ENCODE assay signal across 25 mouse cellular contexts in genomic region chr5:126257860-126258259, GRCm38 (mm10).
DNase-seq lines count a peak whose midpoint lies in the region; ATAC-seq and TF ChIP-seq lines count a peak whose summit lies in the region.
"Had no signal": no experiment of that assay in that cellular context is flagged by ENCODE, and none has a peak within 500 bp of the region (broad histone marks: within the 10 kb centered on the region; RNA-seq: fewer than 3 reads in every experiment).

No protein-coding gene starts in this region.

- H3K4me2 ChIP-seq in kidney, postnatal 0 days (ENCODE audit: low read length), result no peak overlapping the region
- H3K4me2 ChIP-seq: forebrain, embryonic 15.5 days; heart, embryonic 11.5 days; heart, embryonic 15.5 days; hindbrain, embryonic 13.5 days had no signal

- WGBS in kidney, postnatal 0 days, result 71% methylated on average over 5 of the region's 5 CpGs

- TF ChIP-seq CTCF in kidney, postnatal 0 days (IDR thresholded peaks at IDR 0.05; ENCODE audit: low read depth), result peak; percentile 16; the same call in 1 of the 2 replicates
- TF ChIP-seq CTCF in E14TG2a.4 (conservative IDR thresholded peaks at IDR 0.05; ENCODE audit: low read length), result peak; percentile 85

- H3K27me3 ChIP-seq in kidney, postnatal 0 days (ENCODE audit: insufficient read depth, low read length), result no peaks in the 10 kb centered on the region
- H3K27me3 ChIP-seq in E14TG2a.4 (ENCODE audit: insufficient read depth, low read length), result no peaks in the 10 kb centered on the region
- H3K27me3 ChIP-seq: forebrain, embryonic 15.5 days; heart, embryonic 15.5 days; hindbrain, embryonic 13.5 days had no signal

- H3K9ac ChIP-seq in kidney, postnatal 0 days (ENCODE audit: low read depth, low read length), result no peak overlapping the region
- H3K9ac ChIP-seq: forebrain, embryonic 15.5 days; heart, embryonic 15.5 days; hindbrain, embryonic 13.5 days had no signal

- H3K4me1 ChIP-seq in kidney, postnatal 0 days (replicated peaks; ENCODE audit: insufficient read depth, low read length), result no peaks in the 10 kb centered on the region
- 0 out of 2 replicates have a peak, but pooled peaks cover 2% of the 10 kb centered on the region for H3K4me1 ChIP-seq in E14TG2a.4 (replicated peaks; ENCODE audit: low read depth, low read length)
- H3K4me1 ChIP-seq: embryonic facial prominence, embryonic 10.5 days; forebrain, embryonic 15.5 days; heart, embryonic 15.5 days; hindbrain, embryonic 13.5 days had no signal

- H3K4me3 ChIP-seq in kidney, postnatal 0 days (replicated peaks; ENCODE audit: low read depth, low read length), result no peak overlapping the region
- H3K4me3 ChIP-seq in E14TG2a.4 (replicated peaks; ENCODE audit: low read length), result no peak overlapping the region
- H3K4me3 ChIP-seq: embryonic facial prominence, embryonic 10.5 days; forebrain, embryonic 10.5 days; forebrain, embryonic 15.5 days; heart, adult 2 months; heart, embryonic 15.5 days; hindbrain, embryonic 13.5 days had no signal

- peak; percentile 2 for DNase-seq in adrenal gland, adult 2 months
- no peak for DNase-seq in adrenal gland, postnatal 4 days (ENCODE audit: low spot score in 2 of 2)
- no peak for DNase-seq in kidney, postnatal 0 days (ENCODE audit: low spot score)
- DNase-seq in kidney, postnatal 25 days, result no peak
- peak; percentile 82 for DNase-seq in R1 (ENCODE audit: low read depth, low spot score)
- no peak for DNase-seq in right cerebral cortex, adult 18-20 months
- DNase-seq: adrenal gland, postnatal 25 days; B cell, adult 2 months; cerebellum, adult 11 months; cerebellum, adult 9-11 months; cerebellum, postnatal 36 days; gastrocnemius, postnatal 14 days; heart, adult 2 months; heart, postnatal 14 days had no signal

- no peaks in the 10 kb centered on the region for H3K9me3 ChIP-seq in kidney, postnatal 0 days (replicated peaks; ENCODE audit: low read length)
- no peaks in the 10 kb centered on the region for H3K9me3 ChIP-seq in E14TG2a.4 (ENCODE audit: low read length)
- H3K9me3 ChIP-seq: forebrain, embryonic 15.5 days; heart, embryonic 15.5 days; hindbrain, embryonic 13.5 days had no signal

- no peak for ATAC-seq in kidney, postnatal 0 days (replicated peaks; ENCODE audit: low FRiP score, low read depth)
- ATAC-seq in erythroid progenitor cell, adult 5-6 weeks (replicated peaks; ENCODE audit: low FRiP score, poor library complexity, severe bottlenecking), result no peak
- ATAC-seq: activated CD4-positive, CD25-positive, alpha-beta regulatory T cell, adult 4 months; CD4-positive, CD25-positive, alpha-beta regulatory T cell, adult 4 months; forebrain, embryonic 15.5 days; hindbrain, postnatal 0 days had no signal

- H3K27ac ChIP-seq in kidney, postnatal 0 days, result no peak overlapping the region
- H3K27ac ChIP-seq: embryonic facial prominence, embryonic 10.5 days; forebrain, embryonic 10.5 days; forebrain, embryonic 15.5 days; heart, adult 2 months; heart, embryonic 15.5 days; hindbrain, embryonic 13.5 days; hindbrain, postnatal 0 days had no signal

- no peaks in the 10 kb centered on the region for H3K36me3 ChIP-seq in kidney, postnatal 0 days (ENCODE audit: insufficient read depth, low read length)
- H3K36me3 ChIP-seq in E14TG2a.4 (ENCODE audit: insufficient read depth, low read length), result no peaks in the 10 kb centered on the region
- H3K36me3 ChIP-seq: embryonic facial prominence, embryonic 10.5 days; forebrain, embryonic 10.5 days; forebrain, embryonic 15.5 days; heart, embryonic 15.5 days; hindbrain, embryonic 13.5 days had no signal

Comparison
In these comparisons a context has a peak if more than half of its experiments do, and no peak if none do; other contexts are left out.
1. DNase-seq: peak in adrenal gland, adult 2 months (single experiment) and R1 (single experiment); none in adrenal gland, postnatal 4 days (0 of 2), kidney, postnatal 0 days (single experiment), kidney, postnatal 25 days (0 of 2) and right cerebral cortex, adult 18-20 months (single experiment).